Mouse (Mus musculus) fat pad, adult 2 months (tissue): ENCODE data around the gene Osbpl8.

Experiments used
- DNase-seq: peaks from one replicate; pipeline ENCODE4 v3.0.0-alpha.2; 2011; ENCODE audit warnings: low read depth, low spot score; ENCODE audit errors: extremely low read depth

The Osbpl8 gene

DNA sequence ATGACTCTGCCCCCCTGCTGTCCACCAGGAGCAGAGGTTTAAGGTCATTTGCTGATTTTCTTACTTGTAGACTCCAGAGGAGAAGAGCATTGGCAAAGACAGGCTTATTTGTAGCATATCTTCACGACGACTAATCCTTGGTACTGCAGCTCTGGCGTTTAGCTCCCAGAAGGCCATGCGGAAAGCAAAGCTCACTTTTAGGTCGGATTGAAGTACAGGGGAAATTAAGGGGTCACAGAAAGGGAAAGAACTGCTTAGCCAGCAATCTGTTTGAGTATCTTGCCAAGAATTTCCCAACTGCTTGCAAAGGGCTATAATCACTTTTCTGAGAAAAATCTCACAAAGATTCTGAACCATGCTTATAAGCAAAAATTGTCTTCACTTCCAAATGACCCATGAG is 14.8 kb upstream of the Osbpl8 start:
- DNase-seq, result no peak

GRCm38 (mm10) chr10:111155065-111155464 is 9.5 kb upstream of the Osbpl8 start:
- no peak for DNase-seq

DNA sequence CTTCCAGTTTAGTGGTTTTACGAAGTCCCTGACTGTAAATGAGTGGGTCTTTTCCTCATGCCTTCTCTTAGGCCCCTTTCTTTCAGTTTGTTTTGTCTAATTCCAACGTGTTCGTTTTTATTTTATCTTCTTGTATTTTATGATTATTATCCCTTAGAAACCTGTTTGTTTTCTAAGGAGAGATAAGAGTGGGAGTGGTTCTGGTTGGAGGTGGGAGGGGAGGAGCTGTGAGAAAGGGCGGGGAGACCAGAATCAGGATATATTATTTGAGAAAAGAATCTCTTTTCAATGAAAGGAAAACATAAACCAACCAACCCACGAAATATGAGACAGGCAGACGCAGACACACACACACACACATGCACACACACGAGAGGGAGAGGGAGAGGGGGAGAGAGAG is 9.0 kb upstream of the Osbpl8 start:
- DNase-seq, result no peak

DNA sequence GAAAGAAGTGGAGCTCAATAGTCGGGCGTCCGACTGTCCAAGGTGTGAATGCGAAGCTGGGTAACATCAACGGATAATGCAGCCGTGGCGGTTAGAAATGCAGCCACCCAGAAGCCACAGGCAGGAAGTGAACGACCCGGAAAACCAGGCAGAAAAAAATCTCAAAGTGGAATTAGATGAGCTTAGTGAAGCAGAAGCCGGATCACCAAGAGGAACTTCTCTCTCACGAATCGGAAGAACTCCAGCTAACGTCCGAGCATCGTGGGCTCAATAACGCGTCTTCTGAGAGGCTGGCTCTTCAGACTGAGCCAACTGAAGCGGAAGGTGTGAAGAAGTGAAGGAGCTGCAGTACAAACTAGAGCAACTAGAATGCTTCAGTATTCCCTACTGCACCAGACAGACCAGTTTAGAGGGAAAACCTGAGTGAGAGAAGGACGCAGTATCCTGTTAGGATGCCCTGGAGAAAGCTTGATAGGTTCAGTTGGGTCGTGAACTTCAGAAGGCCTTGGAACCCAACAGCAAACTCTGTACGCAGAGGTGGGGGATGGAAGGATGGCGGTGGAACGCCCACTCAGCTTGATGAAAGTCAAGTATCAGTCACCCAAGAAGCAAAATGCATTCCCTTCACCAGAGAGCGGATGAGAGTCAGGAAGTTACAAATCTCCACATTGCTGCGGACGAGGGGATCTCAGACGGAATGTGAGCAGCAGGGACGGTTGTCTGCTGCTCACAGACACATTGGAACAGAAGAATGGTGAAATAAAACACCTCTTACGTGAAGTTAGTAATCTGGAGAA is 8.0 kb upstream of the Osbpl8 start:
- no peak for DNase-seq

DNA sequence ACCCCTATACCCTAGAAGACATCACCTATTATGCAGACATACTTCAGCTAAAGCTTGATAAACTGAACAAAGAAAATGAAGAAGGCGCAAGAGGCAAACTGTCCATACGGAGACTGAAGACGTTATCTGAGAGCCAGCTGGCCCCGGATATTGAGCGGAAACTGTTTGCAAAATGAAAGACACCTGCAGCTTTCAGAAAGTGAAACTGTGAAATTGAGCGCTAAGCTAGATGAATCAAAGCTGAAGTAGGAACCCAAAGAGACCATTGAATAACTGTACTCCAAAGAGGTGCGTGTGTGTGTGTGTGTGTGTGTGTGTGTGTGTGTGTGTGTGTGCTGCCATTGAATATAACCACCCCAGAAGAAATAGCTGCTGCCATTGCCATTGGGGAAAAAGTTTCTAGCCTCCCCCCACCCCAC is 7.3 kb upstream of the Osbpl8 start:
- DNase-seq, result no peak

GRCm38 (mm10) chr10:111159789-111160522 is 4.6 kb upstream of the Osbpl8 start:
- no peak for DNase-seq

DNA sequence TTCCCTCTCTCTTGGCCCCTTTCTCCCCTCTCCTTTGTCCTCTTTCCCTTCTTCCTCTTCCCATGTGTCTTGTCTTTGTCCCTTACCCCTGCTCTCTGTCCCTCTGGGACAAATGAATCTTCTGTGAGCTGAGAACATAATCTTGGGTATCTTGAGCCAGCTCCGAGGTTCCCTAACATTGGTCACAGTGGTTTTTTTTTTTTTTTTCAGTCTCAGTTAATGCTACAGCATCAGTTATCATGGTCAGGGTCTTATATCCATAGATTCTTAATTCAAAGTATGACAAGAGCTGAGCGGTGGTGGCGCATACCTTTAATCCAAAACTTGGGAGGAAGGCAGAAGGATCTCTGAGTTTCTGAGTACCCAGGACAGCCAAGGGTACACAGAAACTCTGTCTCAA is 4.0 kb upstream of the Osbpl8 start:
- no peak for DNase-seq

DNA sequence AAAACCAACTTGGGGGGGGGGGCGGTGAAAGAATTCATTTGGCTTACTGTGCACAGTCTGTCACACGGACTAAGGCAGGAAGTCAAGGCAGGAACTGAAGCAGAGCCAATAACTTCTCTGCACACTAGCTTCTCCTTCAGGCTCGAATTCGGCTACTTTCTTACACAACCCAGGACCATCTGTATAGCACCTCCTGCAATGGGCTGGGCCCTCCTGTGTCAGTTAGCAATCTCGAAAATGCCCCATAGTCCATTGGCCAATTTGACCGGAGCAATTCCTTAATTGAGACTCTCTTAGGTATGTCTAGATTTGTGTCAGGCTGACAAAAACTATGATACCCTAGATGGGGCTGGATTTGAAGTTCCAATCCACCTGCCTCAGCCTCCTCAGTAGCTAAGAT is 3.2 kb upstream of the Osbpl8 start:
- DNase-seq, result no peak

GRCm38 (mm10) chr10:111163025-111163424 is 1.5 kb upstream of the Osbpl8 start:
- no peak for DNase-seq

DNA sequence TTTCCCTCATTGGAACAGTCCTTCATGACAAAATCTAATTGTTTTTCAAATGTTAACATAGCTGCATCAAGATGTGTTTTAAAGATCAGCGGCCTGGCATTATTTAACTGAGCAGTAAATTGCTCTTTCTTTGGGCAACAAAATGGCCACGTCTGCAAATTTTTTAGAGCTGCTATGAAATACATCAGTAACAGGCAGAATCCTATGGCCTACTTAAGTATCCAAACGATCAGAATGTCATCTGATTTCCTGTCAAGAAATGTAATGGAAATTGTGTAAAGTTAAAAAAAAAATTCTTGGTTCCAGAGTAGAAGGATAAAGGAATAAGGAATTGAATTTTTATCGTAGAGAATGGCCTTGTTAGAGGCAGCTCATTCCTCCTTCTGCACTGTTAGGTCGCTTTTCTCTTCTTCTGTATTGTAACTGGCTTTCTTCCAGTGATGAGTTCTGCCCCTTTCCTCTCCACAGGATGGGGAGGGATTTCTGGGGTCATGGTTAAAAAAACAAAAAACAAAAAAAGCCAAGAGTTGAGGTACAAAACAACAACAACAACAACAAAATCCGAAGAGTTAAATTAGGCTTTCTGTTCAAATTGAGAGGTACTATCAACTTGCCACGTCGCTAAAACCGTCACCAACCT is 831 bp upstream of the Osbpl8 start:
- no peak for DNase-seq

DNA sequence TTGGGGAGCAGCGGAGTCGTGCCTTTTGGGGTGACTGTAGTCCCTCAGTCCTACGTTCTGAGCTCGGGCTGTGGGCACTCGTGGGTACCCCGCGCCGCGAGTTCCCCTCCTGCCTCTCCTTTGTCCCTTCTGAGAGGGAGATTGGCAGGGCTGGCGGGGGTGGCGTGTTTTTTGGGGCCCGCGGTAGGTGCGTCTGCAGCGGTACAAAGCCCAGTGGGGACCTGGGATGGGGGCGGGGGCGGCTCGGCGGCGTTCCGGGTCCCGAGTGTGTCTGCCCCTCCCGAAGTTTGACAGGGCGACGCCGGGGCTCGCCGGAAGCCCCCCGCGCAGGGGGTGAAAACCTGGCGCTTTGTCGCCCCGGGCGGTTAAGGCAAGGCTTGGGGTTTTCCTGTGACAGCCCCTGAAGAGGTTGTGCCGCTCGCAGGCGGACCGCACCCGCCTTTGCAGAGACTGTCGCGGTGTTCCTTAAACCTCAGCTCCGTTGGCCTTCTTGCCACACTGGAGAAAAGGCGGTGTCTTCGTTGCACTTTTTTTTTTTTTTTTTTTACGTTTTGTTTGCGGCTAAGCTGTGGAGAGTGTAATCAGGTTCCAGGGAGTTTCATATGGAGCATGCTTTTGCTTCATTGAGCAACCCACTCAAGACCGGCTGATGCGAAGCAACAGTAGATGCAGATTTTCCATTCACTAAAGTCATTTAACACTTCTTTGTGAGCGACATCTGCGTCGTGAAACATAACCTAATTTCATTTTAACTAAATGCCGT is 848 bp downstream of the Osbpl8 start:
- no peak for DNase-seq

DNA sequence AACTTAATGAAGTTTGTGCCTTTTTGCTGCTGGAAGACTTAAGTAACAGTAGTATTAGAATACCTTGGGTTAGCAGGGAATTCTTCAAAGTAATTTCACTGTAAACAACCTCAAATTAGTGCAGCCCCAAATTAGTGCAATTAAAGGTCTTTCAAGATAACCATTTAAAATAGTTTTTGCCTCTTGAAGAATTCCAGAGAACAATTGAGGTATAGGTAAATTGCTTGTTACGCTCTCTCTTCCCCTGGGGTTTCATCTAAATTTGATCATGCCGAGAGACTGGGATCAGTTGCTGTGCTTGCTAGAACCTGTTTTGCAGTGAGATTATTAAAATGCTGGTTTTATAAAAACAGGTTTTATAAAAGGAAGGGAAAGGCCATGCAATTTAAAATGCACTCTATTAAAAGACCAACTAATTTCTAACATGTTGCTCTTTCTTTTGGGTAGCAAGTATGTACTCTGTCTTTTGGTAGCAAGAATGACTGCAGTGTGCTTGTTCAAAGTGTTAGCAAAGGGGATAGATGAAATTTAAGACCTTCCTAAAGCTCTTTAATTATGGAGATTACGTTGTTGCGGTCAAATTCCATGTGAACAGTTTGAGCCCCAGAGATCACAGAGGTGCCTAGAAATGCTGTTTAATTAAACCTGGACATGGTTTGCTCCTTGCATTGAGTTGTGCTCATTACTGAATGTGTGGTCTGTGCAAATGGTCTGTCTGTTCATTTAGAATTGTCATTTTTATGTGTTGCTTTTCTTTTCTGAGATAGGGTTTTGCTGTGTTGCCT is 1.7 kb downstream of the Osbpl8 start:
- DNase-seq, result no peak

GRCm38 (mm10) chr10:111167444-111167843 is 2.9 kb downstream of the Osbpl8 start:
- no peak for DNase-seq

GRCm38 (mm10) chr10:111168305-111168704 is 3.8 kb downstream of the Osbpl8 start:
- DNase-seq, result no peak

- DNase-seq, result no peak
These were observed 6.8 kb downstream of the Osbpl8 start for GRCm38 (mm10) chr10:111171246-111171934.

GRCm38 (mm10) chr10:111173589-111174247 is 9.2 kb downstream of the Osbpl8 start:
- DNase-seq, result peak; percentile 47

DNA sequence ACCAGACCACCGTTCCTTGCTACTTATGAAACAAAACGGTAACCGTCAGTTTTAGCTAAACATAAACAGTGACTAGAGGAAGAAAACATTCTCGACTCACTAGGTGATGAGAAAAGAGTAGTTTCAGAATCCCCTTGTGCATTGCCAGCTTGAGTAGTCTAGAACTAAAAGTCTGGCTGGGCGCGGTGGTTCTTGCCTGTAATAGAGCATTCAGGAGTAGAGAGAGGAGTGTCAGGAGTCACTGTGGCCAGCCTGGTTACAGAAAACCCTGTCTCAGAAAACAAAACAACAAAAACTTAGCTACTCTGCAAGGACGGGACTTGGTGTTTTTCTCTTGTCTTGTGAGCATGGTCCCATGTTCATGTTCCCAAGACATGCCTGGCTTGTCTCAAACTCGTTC is 12.8 kb downstream of the Osbpl8 start:
- DNase-seq, result no peak

GRCm38 (mm10) chr10:111178024-111178423 is 13.5 kb downstream of the Osbpl8 start:
- DNase-seq, result no peak

GRCm38 (mm10) chr10:111180633-111181032 is 16.1 kb downstream of the Osbpl8 start:
- no peak for DNase-seq
